Mouse (Mus musculus) CH12.LX (cell line): ENCODE results near the gene Mpc2. TPM values are rescaled to one million over a fixed set of nuclear protein-coding genes. Genes with fewer than 3 reads are reported as not detected.

Source experiments
- DNase-seq: peaks from one replicate; pipeline ENCODE4 v3.0.0-alpha.2; 2013; ENCODE audit errors: extremely low read depth
- H3K27ac ChIP-seq: 2 replicates; pipeline ENCODE4 v1.5.1; 2012; ENCODE audit warnings: low read depth, mild to moderate bottlenecking, control low read depth, moderate library complexity; ENCODE audit not compliant: insufficient read depth
- H3K27me3 ChIP-seq: replicated peaks from 2 replicates; pipeline ENCODE3; 2012; ENCODE audit warnings: inconsistent platforms
- H3K36me3 ChIP-seq, 2 experiments: replicated peaks in 1 of 2; 2 replicates each; pipeline versions ENCODE3 to v1.6.1; 2012; ENCODE audit warnings: inconsistent platforms in 1 of 2, low read length in 1 of 2, mild to moderate bottlenecking in 1 of 2, mixed read lengths in 1 of 2, moderate library complexity in 1 of 2; ENCODE audit not compliant: control insufficient read depth in 1 of 2, insufficient read depth in 1 of 2
- H3K4me1 ChIP-seq, 2 experiments: 2 replicates each; pipeline ENCODE4 v1.6.1; 2012; ENCODE audit warnings: inconsistent platforms in 1 of 2, moderate library complexity in 1 of 2; ENCODE audit not compliant: insufficient read depth in 2 of 2, control insufficient read depth in 1 of 2
- H3K4me2 ChIP-seq: 2 replicates; pipeline ENCODE4 v1.6.1; 2012; ENCODE audit warnings: low read depth, mild to moderate bottlenecking, control low read depth; ENCODE audit not compliant: poor library complexity, insufficient read depth, severe bottlenecking
- H3K4me3 ChIP-seq, 3 experiments: fragments of 150-350 bp in 1 of 3; sonication (generic) in 1 of 3; replicated peaks in 1 of 3; 2 replicates each; pipeline versions ENCODE3 to v1.5.1; 2011 to 2012; ENCODE audit warnings: low read depth in 2 of 3, low read length in 2 of 3, mild to moderate bottlenecking in 2 of 3, moderate library complexity in 2 of 3, control low read depth in 1 of 3, improper control_type of control experiment in 1 of 3, inconsistent platforms in 1 of 3, mixed read lengths in 1 of 3; ENCODE audit not compliant: poor library complexity in 1 of 3
- H3K79me2 ChIP-seq: replicated peaks from 2 replicates; pipeline ENCODE4 v1.6.1; 2012; ENCODE audit warnings: mild to moderate bottlenecking, moderate library complexity; ENCODE audit not compliant: control insufficient read depth, poor library complexity, insufficient read depth, severe bottlenecking; ENCODE audit errors: extremely low read depth
- H3K9ac ChIP-seq: 2 replicates; pipeline ENCODE4 v1.6.1; 2012; ENCODE audit warnings: low read depth, mild to moderate bottlenecking, control low read depth, moderate library complexity; ENCODE audit not compliant: insufficient read depth
- H3K9me3 ChIP-seq: replicated peaks from 2 replicates; pipeline ENCODE3; 2012; ENCODE audit warnings: low read length, inconsistent platforms, mixed read lengths
- BHLHE40 ChIP-seq: IDR thresholded peaks from 2 replicates; pipeline ENCODE4 v1.6.1; 2011; ENCODE audit warnings: mild to moderate bottlenecking, low read depth, low read length, improper control_type of control experiment
- CHD2 ChIP-seq: IDR thresholded peaks from 2 replicates; pipeline ENCODE4 v1.6.1; 2011; ENCODE audit warnings: low read length, improper control_type of control experiment
- CTCF ChIP-seq, 2 experiments: IDR thresholded peaks in 1 of 2; conservative IDR thresholded peaks in 1 of 2; 2 replicates each; pipeline ENCODE4 v1.5.1; 2011 to 2012; ENCODE audit warnings: low read depth in 2 of 2, low read length in 2 of 2, improper control_type of control experiment in 1 of 2, inconsistent platforms in 1 of 2, mild to moderate bottlenecking in 1 of 2, moderate library complexity in 1 of 2
- E2F4 ChIP-seq: IDR thresholded peaks from 2 replicates; pipeline ENCODE4 v1.6.1; 2011; ENCODE audit warnings: low read depth, low read length, improper control_type of control experiment; ENCODE audit not compliant: insufficient replicate concordance
- ELF1 ChIP-seq: IDR thresholded peaks from 2 replicates; pipeline ENCODE4 v1.6.1; 2014; ENCODE audit warnings: low read depth, mild to moderate bottlenecking, inconsistent platforms, low read length, improper control_type of control experiment
- ETS1 ChIP-seq: conservative IDR thresholded peaks from 2 replicates; pipeline ENCODE4 v1.6.1; 2012; ENCODE audit warnings: low read depth, mild to moderate bottlenecking, inconsistent platforms, low read length, improper control_type of control experiment, moderate library complexity
- GABPA ChIP-seq: IDR thresholded peaks from 2 replicates; pipeline ENCODE4 v1.6.1; 2012; ENCODE audit warnings: low read depth, low read length, improper control_type of control experiment, inconsistent platforms; ENCODE audit not compliant: insufficient replicate concordance
- HCFC1 ChIP-seq: IDR thresholded peaks from 2 replicates; pipeline ENCODE4 v1.6.1; 2012; ENCODE audit warnings: low read depth, mild to moderate bottlenecking, inconsistent platforms, low read length, improper control_type of control experiment
- IRF4 ChIP-seq: IDR thresholded peaks from 2 replicates; pipeline ENCODE4 v1.6.1; 2014; ENCODE audit warnings: low read depth, mild to moderate bottlenecking, inconsistent platforms, low read length, improper control_type of control experiment
- JUN ChIP-seq: IDR thresholded peaks from 2 replicates; pipeline ENCODE4 v1.6.1; 2011; ENCODE audit warnings: low read depth, mild to moderate bottlenecking, low read length, improper control_type of control experiment, moderate library complexity; ENCODE audit not compliant: insufficient read depth
- KAT2A ChIP-seq: IDR thresholded peaks from 2 replicates; pipeline ENCODE4 v1.6.1; 2012; ENCODE audit warnings: low read length, improper control_type of control experiment, inconsistent platforms; ENCODE audit not compliant: insufficient replicate concordance
- MAFK ChIP-seq: IDR thresholded peaks from 2 replicates; pipeline ENCODE4 v1.6.1; 2011; ENCODE audit warnings: low read length, improper control_type of control experiment; ENCODE audit not compliant: insufficient replicate concordance
- MAX ChIP-seq: IDR thresholded peaks from 2 replicates; pipeline ENCODE4 v1.6.1; 2011; ENCODE audit warnings: low read length, improper control_type of control experiment
- MAZ ChIP-seq: IDR thresholded peaks from 2 replicates; pipeline ENCODE4 v1.6.1; 2012; ENCODE audit warnings: low read depth, mild to moderate bottlenecking, inconsistent platforms, low read length, improper control_type of control experiment, moderate library complexity
- NELFE ChIP-seq: IDR thresholded peaks from 2 replicates; pipeline ENCODE4 v1.6.1; 2011; ENCODE audit warnings: low read depth, low read length, improper control_type of control experiment
- POLR2A ChIP-seq: IDR thresholded peaks from 2 replicates; pipeline ENCODE4 v1.6.1; 2011; ENCODE audit warnings: low read depth, mild to moderate bottlenecking, improper control_type of control experiment, low read length
- RAD21 ChIP-seq: IDR thresholded peaks from 2 replicates; pipeline ENCODE4 v1.6.1; 2011; ENCODE audit warnings: low read depth, mild to moderate bottlenecking, low read length, improper control_type of control experiment, moderate library complexity
- TCF12 ChIP-seq: IDR thresholded peaks from 2 replicates; pipeline ENCODE4 v1.6.1; 2014; ENCODE audit warnings: low read depth, mild to moderate bottlenecking, inconsistent platforms, low read length, improper control_type of control experiment
- UBTF ChIP-seq: IDR thresholded peaks from 2 replicates; pipeline ENCODE4 v1.6.1; 2012; ENCODE audit warnings: low read depth, mild to moderate bottlenecking, inconsistent platforms, low read length, improper control_type of control experiment, moderate library complexity
- USF2 ChIP-seq: conservative IDR thresholded peaks from 2 replicates; pipeline ENCODE4 v1.6.1; 2011; ENCODE audit warnings: low read depth, low read length, improper control_type of control experiment
- ZMIZ1 ChIP-seq: IDR thresholded peaks from 2 replicates; pipeline ENCODE4 v1.6.1; 2012; ENCODE audit warnings: low read depth, mild to moderate bottlenecking, inconsistent platforms, low read length, improper control_type of control experiment
- ZNF384 ChIP-seq: IDR thresholded peaks from 2 replicates; pipeline ENCODE4 v1.6.1; 2012; ENCODE audit warnings: low read depth, low read length, improper control_type of control experiment, inconsistent platforms
- dilution Hi-C: fragments of 300-500 bp; cut with MboI; formaldehyde crosslinking; loops from 2 replicates; pipeline ENCODE4 v1.14.3; 2020; ENCODE audit warnings: low sequenced_read_pairs; ENCODE audit not compliant: extremely low pct_unique_long_range_greater_than_20kb, extremely low pct_ligation_motif_present
- in situ Hi-C: fragments of 300-500 bp; cut with MboI; formaldehyde crosslinking; loops from 3 replicates; pipeline ENCODE4 v1.14.3; 2019; ENCODE audit warnings: low sequenced_read_pairs, low pct_ligation_motif_present, low pct_unique_long_range_greater_than_20kb, mixed read lengths
- polyA plus RNA-seq: library from polyadenylated mRNA; unstranded; fragments of >175 nt; gene quantifications from 2 replicates; pipeline ENCODE4 v1.2.1, GENCODE M21; 2012; ENCODE audit warnings: low read depth; ENCODE audit not compliant: insufficient read length
- total RNA-seq, 2 experiments: library from RNA; depleted of rRNA; stranded (reverse); fragments of 300-350 nt in 1 of 2; fragments of >200 nt in 1 of 2; gene quantifications; 2 replicates each; pipeline ENCODE4 v1.2.3; 2012 to 2014

Gene Mpc2
- total RNA-seq (2012; rRNA removed) (44.0 and 50.6 TPM in 2 replicates), total RNA-seq (2014; rRNA removed) (55.8 and 69.2 TPM in 2 replicates), polyA plus RNA-seq (32.3 and 32.5 TPM in 2 replicates)

GRCm38 (mm10) chr1:165460360-165460800, at the start of gene Mpc2, which contains the start of gene Dcaf6:
Gene Mpc2 (plus strand): TSS chr1:165460637.
Gene Dcaf6 (minus strand): TSS chr1:165460475.
- Histone ChIP-seq H3K4me3 (peak within 1 kb of the TSS; percentile 88 to 97 (median 95)), H3K27me3 (no peaks in the 10 kb centered on the region), H3K9me3 (no peaks in the 10 kb centered on the region), H3K9ac (peak within 1 kb of the TSS; percentile 99), H3K36me3 (no peaks in the 10 kb centered on the region), H3K4me1 (peaks cover 0 to 12% of the 10 kb centered on the region in 2 experiments; a peak in 2 of 4 replicates), H3K27ac (peak within 1 kb of the TSS; percentile 85), H3K4me2 (peak within 1 kb of the TSS; percentile 94), H3K79me2 (peaks cover 2% of the 10 kb centered on the region)
- DNase-seq, result peak; percentile 96
- TF ChIP-seq ELF1 (no peak), ZNF384 (no peak), GABPA (no peak), MAZ (peak; percentile 98), POLR2A (peak; percentile 78), MAX (peak; percentile 68; the same call in 1 of the 2 replicates), KAT2A (0 out of 2 replicates have a peak, but pooled peaks have one; percentile 11), TCF12 (peak; percentile 73), NELFE (peak; percentile 78; the same call in 1 of the 2 replicates), CHD2 (peak; percentile 99), ZMIZ1 (peak; percentile 62), CTCF (conservative IDR thresholded peaks at IDR 0.05 in 1 of 2, IDR thresholded peaks at IDR 0.05 in 1 of 2; ENCODE audit: low read depth in 2 of 2, low read length in 2 of 2) (peak in 1 of 2 experiments; percentile 39; a peak in 2 of 4 replicates), UBTF (peak; percentile 49; the same call in 1 of the 2 replicates)
- in situ Hi-C loops, result no loop called here
- dilution Hi-C loops, result no loop called here

- Histone ChIP-seq H3K4me2 (no peak overlapping the region), H3K4me3 (no peak overlapping the region), H3K4me1 (peaks cover 0 to 13% of the 10 kb centered on the region in 2 experiments; a peak in 2 of 4 replicates), H3K9me3 (no peaks in the 10 kb centered on the region), H3K9ac (no peak overlapping the region), H3K27me3 (no peaks in the 10 kb centered on the region), H3K79me2 (no peaks in the 10 kb centered on the region)
- in situ Hi-C loops, result no loop called here
- DNase-seq, result no peak
- TF ChIP-seq MAFK (no peak), ELF1 (no peak), HCFC1 (no peak), BHLHE40 (no peak), E2F4 (no peak), UBTF (no peak), RAD21 (no peak), KAT2A (no peak), JUN (no peak), IRF4 (no peak), ETS1 (no peak), USF2 (no peak)
- TF ChIP-seq, all 38 proteins: peak for 0
- dilution Hi-C loops, result no loop called here
- no peak overlapping the region for H3K27ac ChIP-seq
- no peaks in the 10 kb centered on the region for H3K36me3 ChIP-seq
Observed at GRCm38 (mm10) chr1:165421357-165421915, 39.0 kb upstream of the Mpc2 start.
